Mouse (Mus musculus): ENCODE results near the gene Olfr137. TPM values are rescaled to one million over a fixed set of nuclear protein-coding genes. Genes with fewer than 3 reads are reported as not detected.

The Olfr137 gene
- not detected in 2 replicates for polyA plus RNA-seq (2014; fragmentation: Nextera tagmentation; extraction: Ambion mirVana)

DNA sequence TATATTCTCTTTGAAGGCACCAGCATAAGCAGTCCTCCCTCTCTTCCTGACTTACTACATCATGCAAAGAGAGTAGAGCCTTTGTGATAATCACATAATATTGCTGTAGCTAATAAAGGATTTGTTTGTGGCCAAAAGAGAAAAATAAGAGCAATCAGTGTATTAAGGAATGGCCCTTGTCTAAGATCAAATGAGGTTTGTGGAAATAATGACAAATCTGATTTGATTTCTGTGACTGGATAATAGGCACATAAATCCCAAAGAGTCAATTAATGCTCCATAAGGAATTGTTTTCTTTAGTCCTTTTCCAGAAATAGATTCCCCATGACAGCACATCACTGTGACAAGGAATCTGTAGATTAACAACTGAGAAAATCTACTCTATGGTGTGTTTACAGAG is at the start of gene Olfr137:
Gene Olfr137 (minus strand): TSS at position 101 of the 400 bp plus-strand sequence.
- Histone ChIP-seq H3K4me2 (ENCODE audit: low read length) (no peak within 1 kb of the TSS), H3K9ac (ENCODE audit: low read length) (no peak within 1 kb of the TSS), H3K4me3 (ENCODE audit: low read depth, low read length) (no peak within 1 kb of the TSS), H3K27me3 (replicated peaks; ENCODE audit: control insufficient read depth, insufficient read depth, low read length) (no peaks in the 10 kb centered on the region), H3K36me3 (ENCODE audit: control insufficient read depth, insufficient read depth, low read length) (no peaks in the 10 kb centered on the region), H3K4me1 (replicated peaks; ENCODE audit: control insufficient read depth, insufficient read depth, low read length) (no peaks in the 10 kb centered on the region), H3K9me3 (ENCODE audit: control insufficient read depth, low read length) (no peaks in the 10 kb centered on the region), H3K27ac (ENCODE audit: low read depth) (no peak within 1 kb of the TSS)
- no peak for ATAC-seq (replicated peaks; ENCODE audit: low FRiP score, low TSS enrichment, low read depth)
- no peak for DNase-seq (ENCODE audit: low spot score)

DNA sequence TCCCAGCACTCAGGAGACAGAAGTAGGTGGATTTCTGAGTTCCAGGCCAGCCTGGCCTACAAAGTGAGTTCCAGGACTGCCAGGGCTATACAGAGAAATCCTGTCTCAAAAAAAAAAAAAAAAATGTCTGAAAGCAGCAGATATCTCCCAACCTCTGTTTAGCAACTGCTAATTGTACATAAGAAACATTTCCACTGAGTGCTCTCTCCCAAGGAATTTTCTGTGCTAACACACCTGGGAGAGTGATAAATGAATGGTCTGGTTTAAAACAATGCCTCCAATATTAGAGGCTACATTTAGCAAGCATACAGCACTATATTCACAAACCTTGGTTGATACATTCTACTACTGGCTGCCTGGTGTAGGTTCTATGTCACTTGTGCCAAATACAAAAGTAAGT is 22.2 kb upstream of the Olfr137 start, which contains the start of gene Olfr136:
Gene Olfr136 (plus strand): TSS at position 301 of the 400 bp plus-strand sequence.
- Histone ChIP-seq H3K27me3 (replicated peaks; ENCODE audit: control insufficient read depth, insufficient read depth, low read length) (no peaks in the 10 kb centered on the region), H3K4me1 (replicated peaks; ENCODE audit: control insufficient read depth, insufficient read depth, low read length) (no peaks in the 10 kb centered on the region), H3K4me3 (ENCODE audit: low read depth, low read length) (no peak within 1 kb of the TSS), H3K9ac (ENCODE audit: low read length) (no peak within 1 kb of the TSS), H3K36me3 (ENCODE audit: control insufficient read depth, insufficient read depth, low read length) (no peaks in the 10 kb centered on the region), H3K4me2 (ENCODE audit: low read length) (no peak within 1 kb of the TSS), H3K27ac (ENCODE audit: low read depth) (no peak within 1 kb of the TSS), H3K9me3 (ENCODE audit: control insufficient read depth, low read length) (no peaks in the 10 kb centered on the region)
- no peak for ATAC-seq (replicated peaks; ENCODE audit: low FRiP score, low TSS enrichment, low read depth)
- DNase-seq (ENCODE audit: low spot score), result no peak

DNA sequence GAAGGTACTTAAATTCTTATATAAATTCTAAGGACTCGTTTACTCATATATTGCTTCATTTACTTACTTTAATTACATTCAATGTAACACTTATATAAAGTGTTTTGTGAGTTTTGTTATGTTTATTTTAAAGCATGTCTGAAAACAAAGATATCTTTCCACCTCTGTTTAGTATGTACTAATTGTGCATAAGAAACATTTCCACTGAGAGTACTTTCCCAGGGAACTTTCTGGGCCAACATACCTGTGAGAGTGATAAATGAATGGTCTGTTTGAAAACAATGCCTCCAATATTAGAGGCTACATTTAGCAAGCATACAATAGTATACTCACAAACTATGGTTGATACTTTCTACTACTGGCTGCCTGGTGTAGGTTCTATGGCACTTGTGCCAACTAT is 46.6 kb downstream of the Olfr137 start, which contains the start of gene Olfr138:
Gene Olfr138 (plus strand): TSS at position 301 of the 400 bp plus-strand sequence.
- 71% methylated on average over 1 of the region's 1 CpGs for WGBS
- Histone ChIP-seq H3K4me2 (ENCODE audit: low read length) (no peak within 1 kb of the TSS), H3K36me3 (ENCODE audit: control insufficient read depth, insufficient read depth, low read length) (no peaks in the 10 kb centered on the region), H3K9me3 (ENCODE audit: control insufficient read depth, low read length) (no peaks in the 10 kb centered on the region), H3K27me3 (replicated peaks; ENCODE audit: control insufficient read depth, insufficient read depth, low read length) (no peaks in the 10 kb centered on the region), H3K9ac (ENCODE audit: low read length) (no peak within 1 kb of the TSS), H3K27ac (ENCODE audit: low read depth) (no peak within 1 kb of the TSS), H3K4me1 (replicated peaks; ENCODE audit: control insufficient read depth, insufficient read depth, low read length) (no peaks in the 10 kb centered on the region), H3K4me3 (ENCODE audit: low read depth, low read length) (no peak within 1 kb of the TSS)
- DNase-seq (ENCODE audit: low spot score) (no peak), ATAC-seq (replicated peaks; ENCODE audit: low FRiP score, low TSS enrichment, low read depth) (no peak)

Other genes with a start within 250 kb of the Olfr137 start
- gene Olfr129, start 247.5 kb downstream of the Olfr137 start, polyA plus RNA-seq (2014; fragmentation: Nextera tagmentation; extraction: Ambion mirVana), result not detected in 2 replicates
- gene Olfr130, start 243.6 kb downstream of the Olfr137 start, polyA plus RNA-seq (2014; fragmentation: Nextera tagmentation; extraction: Ambion mirVana), result not detected in 2 replicates
- gene Olfr131, start 218.9 kb downstream of the Olfr137 start, polyA plus RNA-seq (2014; fragmentation: Nextera tagmentation; extraction: Ambion mirVana), result not detected in 2 replicates
- gene Olfr132, start 173.0 kb downstream of the Olfr137 start, polyA plus RNA-seq (2014; fragmentation: Nextera tagmentation; extraction: Ambion mirVana), result not detected in 2 replicates
- gene Olfr133, start 162.3 kb downstream of the Olfr137 start, polyA plus RNA-seq (2014; fragmentation: Nextera tagmentation; extraction: Ambion mirVana), result not detected in 2 replicates
- not detected in 2 replicates for gene Olfr134, start 136.2 kb downstream of the Olfr137 start, polyA plus RNA-seq (2014; fragmentation: Nextera tagmentation; extraction: Ambion mirVana)
- not detected in 2 replicates for gene Olfr135, start 103.2 kb downstream of the Olfr137 start, polyA plus RNA-seq (2014; fragmentation: Nextera tagmentation; extraction: Ambion mirVana)
- gene Olfr138, start 46.5 kb downstream of the Olfr137 start, polyA plus RNA-seq (2014; fragmentation: Nextera tagmentation; extraction: Ambion mirVana), result not detected in 2 replicates
- not detected in 2 replicates for gene Olfr136, start 22.3 kb upstream of the Olfr137 start, polyA plus RNA-seq (2014; fragmentation: Nextera tagmentation; extraction: Ambion mirVana)
- gene Esp36, start 112.6 kb upstream of the Olfr137 start, polyA plus RNA-seq (2014; fragmentation: Nextera tagmentation; extraction: Ambion mirVana), result not detected in 2 replicates
- gene Esp34, start 246.6 kb upstream of the Olfr137 start, polyA plus RNA-seq (2014; fragmentation: Nextera tagmentation; extraction: Ambion mirVana), result not detected in 2 replicates

Measured in intestine, embryonic 14.5 days (tissue).